Mouse (Mus musculus) urinary bladder, postnatal 36 days (tissue): ENCODE data around the gene Trim38.
"Not testable (repeated sequence)": the region's sequence is repeated elsewhere in the genome, so short reads cannot be mapped to it uniquely, and the experiment has no call there.

Experiments
- DNase-seq, 2 experiments: peaks; one replicate each; pipeline ENCODE4 v3.0.0; 2022; ENCODE audit warnings: low spot score in 2 of 2, mixed read lengths in 1 of 2

Gene Trim38

DNA sequence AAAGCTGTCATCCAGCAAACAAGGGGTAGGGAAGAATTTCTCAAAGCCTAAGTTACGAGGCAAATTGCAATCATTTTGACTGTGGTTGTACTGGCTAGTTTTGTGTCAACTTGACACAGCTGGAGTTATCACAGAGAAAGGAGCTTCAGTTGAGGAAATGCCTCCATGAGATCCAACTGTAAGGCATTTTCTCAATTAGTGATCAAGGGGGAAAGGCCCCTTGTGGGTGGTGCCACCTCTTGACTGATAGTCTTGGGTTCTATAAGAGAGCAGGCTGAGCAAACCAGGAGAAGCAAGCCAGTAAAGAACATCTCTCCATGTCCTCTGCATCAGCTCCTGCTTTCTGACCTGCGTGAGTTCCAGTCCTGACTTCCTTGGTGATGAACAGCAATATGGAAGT, at the start of gene Trim38:
TSS of gene Trim38 (plus strand) at position 301 of the 400 bp plus-strand sequence.
- not testable (repeated sequence) for DNase-seq

DNA sequence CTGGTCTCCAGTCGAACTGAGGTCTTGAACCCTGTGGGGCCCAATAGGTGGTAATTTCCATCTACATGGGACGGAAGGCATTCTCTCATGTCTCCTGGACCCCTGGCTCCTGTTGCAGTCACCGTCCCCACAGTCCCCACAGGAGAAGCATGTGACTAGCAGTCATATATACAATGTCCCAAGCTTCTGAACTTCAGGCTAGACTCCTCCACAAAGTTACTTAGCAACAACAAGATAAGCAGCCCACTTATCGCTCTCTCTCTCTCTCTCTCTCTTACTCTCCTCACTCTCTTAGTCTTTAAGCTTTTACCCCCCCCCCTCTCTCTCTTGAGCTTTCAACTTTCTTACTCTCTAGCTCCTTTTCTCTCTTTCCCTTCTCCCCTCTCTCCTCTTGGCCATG, 45.5 kb upstream of the Trim38 start:
- no peak for DNase-seq

DNA sequence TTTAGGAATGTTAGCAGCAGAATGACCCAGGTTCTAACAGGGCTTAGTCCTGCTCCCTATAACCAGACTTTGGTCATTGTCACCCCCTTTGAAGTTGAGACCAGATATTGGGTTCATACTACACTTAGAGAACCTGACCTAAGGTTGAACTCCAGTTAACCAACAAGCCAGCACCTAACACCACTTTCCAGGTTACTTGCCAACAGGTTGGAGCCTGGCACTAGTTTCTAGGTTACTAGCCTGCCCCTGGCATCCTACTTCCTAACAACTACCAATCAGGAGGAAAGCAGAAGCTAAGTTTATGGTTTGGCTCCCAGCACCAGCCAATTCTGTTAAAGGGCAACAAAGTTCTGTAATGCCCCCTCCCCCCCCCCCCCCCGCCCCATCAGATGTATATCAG, 44.5 kb upstream of the Trim38 start:
- DNase-seq, result no peak

DNA sequence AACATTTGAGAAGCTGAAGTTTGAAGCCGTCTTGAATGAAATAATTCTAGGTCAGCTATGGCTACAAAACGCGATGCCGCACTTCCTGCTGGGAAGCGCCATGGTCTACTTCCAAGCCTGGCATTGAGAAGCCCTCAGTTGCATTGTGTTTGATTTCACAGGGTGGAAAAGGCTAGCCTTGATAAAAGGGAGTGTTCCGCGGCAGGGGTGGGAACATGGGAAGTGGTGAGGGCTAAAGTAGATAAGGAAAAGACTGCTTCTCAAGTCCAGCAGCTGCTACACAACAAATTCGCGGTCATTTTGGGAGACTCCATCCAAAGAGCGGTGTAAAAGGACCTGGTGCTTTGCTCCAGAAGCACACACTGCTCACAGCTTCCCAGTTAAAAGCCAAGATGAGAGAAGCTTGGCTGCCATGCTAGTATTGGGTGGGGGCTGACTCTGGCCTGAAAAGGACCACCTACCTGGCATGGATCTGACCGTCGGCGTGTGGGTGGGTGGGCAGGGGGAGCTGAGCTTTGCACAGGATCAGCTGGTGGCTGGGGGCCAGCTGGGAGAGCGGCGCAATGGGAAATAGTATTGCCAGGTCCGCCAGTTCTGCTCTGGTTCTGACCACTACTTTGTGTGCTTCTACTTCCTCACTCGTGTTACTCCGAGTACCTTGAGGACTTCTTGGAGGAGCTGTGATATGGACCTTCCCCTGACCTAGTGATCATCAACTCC, 41.1 kb upstream of the Trim38 start:
- DNase-seq, result no peak

DNA sequence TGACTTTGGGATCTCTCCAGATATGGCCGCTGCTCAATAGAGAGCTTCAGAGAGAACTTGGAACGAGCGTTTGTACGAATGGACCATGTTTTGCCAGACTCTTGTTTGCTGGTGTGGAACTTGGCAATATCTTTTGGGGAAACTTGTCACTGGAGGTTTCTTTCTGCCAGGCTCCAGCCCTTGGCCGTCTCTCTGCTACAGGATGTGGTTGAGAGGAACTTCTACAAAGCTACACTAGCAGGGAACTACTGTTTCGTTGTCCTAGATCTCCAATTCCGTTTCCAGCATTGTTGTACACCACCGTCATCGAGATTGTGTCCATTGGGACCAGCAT, 40.6 kb upstream of the Trim38 start:
- no peak for DNase-seq

DNA sequence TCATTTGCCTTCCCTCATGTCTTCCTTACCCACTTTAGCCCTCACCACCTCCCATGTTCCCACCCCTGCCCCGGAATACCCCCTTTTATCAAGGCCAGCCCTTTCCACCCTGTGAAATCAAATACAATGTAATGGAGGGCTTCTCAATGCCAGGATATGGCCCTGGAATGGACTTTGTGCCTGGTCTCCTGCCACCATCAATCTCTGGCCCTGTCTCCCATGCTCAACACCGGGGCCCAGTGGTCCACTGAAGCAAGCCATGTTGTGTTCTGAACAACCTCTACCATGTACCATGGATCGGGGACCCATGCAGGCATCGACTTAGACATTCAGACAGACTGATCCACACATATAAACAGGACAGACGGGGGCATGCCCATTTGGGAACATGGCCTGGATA, 40.0 kb upstream of the Trim38 start:
- no peak for DNase-seq

DNA sequence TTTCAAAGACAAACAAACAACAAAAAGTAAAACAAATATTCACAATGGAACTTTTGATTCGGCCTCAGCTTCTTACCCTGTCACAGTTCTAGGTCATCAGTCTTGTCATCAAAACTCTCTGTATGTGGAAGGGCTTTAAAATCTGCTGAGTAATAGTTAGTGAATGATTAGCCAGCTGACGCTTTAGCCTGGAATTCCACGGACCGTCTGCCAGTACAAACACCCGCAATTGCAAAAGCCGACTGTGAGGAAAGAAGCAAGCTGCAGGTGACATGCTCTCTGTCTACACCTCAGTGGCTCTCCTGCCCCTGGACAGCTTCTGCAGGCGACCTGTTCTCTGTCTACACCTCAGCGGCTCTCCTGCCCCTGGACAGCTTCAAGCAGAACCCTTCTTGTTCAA, 39.2 kb upstream of the Trim38 start:
- DNase-seq, result peak; percentile 32 to 52

DNA sequence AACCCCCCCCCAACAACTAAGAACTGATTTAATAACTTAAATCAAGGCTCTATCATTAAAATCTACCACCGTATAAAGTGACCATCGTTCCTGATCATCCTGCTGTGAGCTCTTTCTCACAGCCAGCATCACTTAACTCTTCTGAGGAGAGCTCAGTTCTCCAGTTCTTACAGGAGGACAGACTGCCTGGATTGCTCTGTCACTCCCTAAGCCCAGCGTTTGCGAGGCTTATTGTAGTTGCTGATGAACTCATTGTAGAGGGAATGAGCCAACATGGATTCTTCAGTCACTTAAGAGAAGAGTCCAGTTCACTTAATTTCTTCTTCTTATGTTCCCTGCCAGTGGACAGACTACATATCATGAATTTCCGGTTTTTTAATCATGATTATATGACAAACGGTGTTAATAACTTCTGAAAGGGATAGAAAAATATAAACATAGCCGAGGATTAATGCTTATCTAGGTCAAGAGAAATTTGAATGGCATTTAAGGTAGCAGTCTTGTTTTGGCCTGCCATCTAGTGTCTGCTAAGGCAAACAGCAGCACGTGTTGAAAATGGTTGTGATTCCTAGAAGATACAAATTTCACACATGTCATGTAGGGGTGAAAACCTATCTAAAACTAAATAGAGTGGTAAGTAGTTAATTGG, 37.4 kb upstream of the Trim38 start:
- no peak for DNase-seq

DNA sequence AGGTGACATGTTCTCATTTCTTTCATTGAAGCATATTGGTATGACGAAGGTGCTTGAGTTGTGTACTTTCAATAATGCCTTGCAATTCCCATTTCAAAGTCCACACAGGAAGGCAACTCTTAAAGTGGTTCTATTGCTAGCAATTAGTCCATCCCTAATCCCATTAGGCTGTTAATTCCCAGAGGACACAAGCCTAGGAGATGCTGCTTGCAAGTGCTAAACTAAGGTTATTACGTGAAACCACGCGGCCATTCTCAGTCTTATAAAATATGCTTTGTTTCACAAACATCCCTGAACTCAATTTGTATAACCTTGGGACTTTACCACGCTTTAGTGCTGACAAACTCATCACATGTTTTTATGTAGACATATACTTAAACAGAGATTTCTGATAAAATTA, 32.6 kb upstream of the Trim38 start:
- DNase-seq, result no peak

DNA sequence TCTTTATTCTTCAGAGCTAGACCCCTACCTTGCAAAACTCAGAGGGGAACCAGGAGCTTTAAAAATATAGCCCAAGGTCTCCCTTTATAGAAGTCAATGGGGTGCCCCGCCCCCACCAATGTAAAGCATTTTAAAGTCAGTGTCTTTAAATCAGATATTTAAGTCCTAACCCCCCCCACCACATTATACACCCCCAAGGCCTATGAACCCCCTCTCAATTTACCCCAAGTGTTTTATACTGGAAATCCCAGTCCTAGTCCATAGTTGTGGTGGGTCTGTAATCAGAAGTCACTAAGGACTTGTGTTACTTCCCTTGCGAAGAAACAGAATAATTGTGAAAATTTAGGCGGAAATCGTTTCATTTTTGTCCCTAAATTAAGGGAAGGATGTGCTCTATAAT, 31.7 kb upstream of the Trim38 start:
- DNase-seq, result no peak

DNA sequence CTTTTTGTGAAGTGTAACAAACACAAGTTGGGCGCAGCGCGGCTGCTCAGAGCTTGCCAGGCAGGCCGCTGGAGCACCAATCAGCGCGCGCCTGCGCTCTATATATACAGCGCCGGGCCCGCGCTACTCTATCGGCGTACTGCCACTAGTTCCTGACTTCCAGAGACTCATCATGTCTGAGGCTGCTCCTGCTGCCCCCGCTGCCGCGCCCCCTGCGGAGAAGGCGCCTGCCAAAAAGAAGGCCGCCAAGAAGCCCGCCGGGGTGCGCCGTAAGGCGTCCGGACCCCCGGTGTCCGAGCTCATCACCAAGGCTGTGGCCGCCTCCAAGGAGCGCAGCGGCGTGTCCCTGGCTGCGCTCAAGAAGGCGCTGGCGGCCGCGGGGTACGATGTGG, 31.0 kb upstream of the Trim38 start, which contains the start of gene Hist1h1c:
TSS of gene Hist1h1c (plus strand) at position 132 of the 392 bp plus-strand sequence.
- peak; percentile 86 to 93 for DNase-seq

DNA sequence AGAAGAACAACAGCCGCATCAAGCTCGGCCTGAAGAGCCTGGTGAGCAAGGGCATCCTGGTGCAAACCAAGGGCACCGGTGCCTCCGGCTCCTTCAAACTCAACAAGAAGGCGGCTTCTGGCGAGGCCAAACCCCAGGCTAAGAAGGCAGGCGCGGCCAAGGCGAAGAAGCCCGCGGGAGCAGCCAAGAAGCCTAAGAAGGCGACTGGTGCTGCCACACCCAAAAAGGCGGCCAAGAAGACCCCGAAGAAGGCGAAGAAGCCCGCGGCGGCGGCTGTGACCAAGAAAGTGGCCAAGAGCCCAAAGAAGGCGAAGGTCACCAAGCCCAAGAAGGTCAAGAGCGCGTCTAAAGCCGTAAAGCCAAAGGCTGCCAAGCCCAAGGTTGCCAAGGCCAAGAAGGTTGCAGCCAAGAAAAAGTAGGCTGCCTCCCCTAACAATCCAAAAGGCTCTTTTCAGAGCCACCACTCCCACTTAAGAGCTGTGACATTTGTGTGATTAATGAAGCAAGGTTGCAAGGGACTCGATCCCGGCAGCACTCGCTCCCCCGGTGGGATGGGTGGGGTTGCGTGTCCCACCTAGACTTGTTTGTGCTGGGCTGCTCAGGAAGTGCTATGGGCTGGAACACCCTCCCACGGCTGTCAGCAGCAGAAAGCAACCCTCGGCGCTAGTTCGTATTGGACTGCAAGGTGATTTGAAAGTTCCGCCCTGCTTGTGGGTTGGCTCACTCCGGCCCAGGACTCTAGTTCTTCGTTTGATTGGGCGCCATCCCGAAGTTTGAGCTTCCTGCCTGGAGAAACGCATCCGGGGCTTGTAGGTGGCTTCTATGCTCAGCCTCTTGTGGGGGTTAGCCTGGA, 30.4 kb upstream of the Trim38 start:
- peak; percentile 86 to 94 for DNase-seq

DNA sequence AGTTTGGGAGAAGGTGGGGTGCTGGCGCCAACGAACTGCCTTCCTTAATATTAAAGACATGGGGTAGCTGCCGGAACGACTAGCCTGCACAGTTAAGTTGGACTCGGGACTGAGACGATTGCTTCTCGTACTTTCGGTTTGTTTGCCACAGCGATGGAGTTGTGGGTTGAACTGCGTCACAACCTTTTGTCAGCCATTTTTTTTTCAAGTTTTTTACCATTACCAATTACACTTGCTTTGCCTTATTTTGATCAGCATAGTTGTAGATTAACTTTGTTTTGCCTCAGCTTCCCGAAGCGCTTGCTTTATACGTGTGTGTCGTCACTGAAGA, 29.8 kb upstream of the Trim38 start:
- DNase-seq, result no peak

DNA sequence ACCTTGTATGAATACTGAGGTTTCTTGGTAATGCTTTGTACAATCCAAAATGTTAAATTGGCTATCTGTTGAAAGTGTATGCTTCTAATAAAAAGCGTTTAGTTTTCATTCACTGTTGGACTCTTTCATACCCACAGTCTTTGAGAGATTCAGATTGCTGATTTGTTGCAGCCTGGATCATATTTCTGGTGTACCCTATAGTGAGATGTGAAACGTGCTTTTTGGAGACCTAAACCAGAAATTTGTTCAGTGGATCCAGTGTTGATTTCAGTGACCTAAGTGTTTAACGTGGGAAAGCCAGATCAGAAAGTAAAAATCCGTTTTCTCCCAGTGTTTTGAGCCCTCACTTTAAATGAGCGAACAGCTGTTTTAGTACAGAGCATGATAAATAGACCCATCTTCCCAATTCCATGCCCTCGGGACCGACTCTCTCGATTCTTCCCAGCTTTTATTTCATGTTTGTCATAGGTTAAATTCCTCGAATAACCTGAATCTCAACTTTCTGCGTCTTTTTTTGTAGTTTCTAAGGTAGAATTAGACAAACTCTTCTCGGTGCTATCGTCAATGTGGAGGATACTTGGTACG, 29.4 kb upstream of the Trim38 start:
- DNase-seq, result no peak

DNA sequence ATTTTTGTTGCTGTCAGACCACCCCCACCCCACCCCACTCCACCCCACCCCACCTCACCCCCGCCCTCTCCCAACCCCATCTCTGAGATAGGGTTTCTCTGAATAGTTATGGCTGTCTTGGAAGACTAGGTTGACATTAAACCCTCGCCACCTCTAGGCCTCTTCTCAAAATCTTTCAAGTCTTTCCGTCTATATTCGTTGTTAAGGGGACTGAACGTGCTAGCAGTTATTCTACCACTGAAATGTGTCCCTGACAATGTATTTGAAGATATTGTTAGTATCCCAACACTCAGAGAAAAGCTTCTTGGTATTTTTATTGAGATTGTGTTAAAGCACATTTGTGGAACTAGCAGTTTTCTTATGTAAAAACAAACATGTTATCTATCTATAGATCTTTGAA, 28.8 kb upstream of the Trim38 start:
- DNase-seq, result no peak

DNA sequence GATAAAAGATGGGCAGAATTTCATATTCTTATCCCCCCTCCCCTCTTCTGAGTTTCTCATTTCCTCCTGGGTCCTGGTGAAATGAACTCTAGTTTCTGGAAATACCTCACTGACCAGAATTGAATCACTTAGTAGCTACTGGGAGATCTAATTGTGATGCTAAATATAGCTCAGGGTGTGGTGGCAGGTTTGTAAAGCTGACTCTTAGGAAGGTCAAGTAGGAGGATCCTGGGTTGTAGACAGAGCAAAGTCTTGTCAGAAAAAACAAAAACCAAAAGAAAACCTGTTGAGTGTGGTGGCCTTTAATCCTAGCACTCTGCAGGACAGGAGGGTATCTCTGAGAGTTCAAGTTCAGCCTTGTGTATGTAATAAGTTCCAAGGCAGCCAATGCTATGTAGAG, 27.7 kb upstream of the Trim38 start:
- no peak for DNase-seq

DNA sequence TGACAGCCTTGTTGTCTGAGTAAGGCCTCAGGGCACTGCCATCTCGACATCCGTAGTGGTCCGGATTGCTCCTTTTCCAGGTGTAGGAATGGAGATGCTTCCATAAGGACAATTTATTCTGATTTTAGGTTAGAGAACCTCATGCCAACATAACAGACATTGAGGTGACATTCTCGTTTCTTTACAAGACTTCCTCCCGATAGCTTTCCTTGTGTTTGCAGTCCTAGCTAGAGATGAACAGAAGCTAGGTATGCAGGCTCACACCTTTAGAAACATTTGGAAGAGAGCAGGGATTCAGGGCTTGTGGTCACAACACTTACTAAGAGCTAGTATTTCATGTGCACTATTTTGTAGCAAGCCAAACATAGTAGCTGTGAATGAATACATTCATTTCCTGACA, 26.5 kb upstream of the Trim38 start:
- no peak for DNase-seq

DNA sequence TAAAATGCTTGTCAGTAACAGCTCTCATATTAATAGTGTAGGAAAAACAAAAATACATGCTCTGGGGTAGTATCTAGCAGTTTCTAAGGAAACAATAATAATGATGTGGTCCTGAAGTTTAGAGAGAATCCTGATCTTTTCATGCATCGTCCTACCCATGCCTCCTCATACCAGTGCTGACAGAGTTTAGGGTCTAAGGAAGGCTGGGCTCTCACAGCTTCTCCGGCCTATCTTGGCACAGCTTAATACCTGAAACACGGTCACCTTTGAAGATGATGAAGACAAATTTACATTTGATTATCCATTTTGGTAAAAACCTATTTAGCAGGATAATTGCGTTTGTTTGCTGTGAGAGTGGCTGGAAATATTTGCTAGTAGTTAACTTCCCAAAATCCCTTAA, 25.8 kb upstream of the Trim38 start:
- DNase-seq, result no peak

DNA sequence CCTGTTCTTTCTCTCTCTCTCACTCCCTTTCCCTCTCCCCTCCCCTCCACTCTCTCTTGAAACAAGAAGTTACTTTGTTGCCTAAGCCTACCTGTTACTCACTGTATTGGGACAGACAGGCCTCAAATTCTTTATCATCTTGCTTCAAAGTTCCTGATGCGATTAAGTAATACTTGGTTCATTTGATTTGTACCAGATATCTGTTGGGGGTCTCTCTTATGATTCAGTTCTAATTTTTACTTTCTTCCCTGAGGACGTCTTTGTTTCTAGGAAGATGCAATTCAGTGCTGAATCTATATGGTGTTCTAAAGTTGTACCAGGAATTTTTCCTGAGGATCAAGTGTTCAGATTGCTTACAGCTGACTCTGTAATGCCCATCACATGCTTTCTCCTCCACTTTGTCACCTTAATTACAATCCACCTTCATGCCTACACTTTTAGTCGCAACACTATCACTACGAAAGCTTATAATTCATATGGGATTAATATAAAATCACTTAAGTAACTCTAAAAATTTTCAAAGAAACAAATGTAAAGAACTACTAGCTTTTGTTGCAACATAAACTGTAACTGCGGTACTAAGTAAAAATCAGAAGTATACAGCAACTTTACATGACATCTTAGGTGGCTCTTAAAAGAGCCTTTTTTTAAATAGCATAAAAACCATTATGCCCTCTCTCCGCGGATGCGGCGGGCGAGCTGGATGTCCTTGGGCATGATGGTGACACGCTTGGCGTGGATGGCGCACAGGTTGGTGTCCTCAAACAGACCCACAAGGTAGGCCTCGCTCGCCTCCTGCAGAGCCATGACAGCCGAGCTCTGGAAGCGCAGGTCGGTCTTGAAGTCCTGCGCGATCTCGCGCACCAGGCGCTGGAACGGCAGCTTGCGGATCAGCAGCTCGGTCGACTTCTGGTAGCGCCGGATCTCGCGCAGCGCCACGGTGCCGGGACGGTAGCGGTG, 25.0 kb upstream of the Trim38 start:
- DNase-seq, result no peak

DNA sequence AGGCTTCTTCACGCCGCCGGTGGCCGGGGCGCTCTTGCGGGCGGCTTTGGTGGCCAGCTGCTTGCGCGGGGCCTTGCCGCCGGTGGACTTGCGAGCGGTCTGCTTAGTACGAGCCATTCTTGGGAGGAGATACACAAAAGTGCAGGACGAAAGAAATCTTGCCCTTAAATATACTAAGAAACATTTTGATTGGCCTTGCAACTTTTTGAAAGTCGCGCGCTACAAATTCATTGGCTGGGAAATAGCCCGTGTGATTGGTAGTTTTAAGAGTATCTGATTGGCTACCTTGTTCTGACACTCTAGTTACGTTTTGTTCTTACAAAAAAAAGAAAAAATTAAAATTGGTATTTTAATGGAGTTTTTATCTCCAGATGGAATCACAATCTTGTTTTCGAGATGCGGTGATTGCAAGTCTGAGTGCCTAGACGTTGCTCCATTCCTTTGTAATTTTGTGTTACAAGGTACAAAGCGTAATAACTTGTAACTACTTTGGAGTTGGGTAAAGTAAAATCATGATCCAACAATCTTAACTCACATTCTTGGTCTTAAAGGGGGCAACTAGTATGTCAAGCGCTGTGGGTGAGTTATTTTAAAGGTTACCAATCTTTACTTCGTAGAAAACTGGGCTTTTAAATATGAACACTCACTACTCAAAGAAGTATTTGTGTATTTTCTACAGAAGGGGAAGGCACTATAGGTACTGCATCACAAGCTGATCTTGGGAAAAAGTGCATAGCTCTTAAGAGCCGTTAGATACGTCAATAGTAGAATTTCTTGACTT, 24.1 kb upstream of the Trim38 start, which contains the start of gene Hist1h3c:
TSS of gene Hist1h3c (minus strand) at position 222 of the 781 bp plus-strand sequence.
- DNase-seq, result peak; percentile 72 to 82
